Mouse (Mus musculus) myocyte (in vitro differentiated cells): ENCODE results near the gene Lin37.

Source experiments
- CEBPB ChIP-seq: IDR thresholded peaks from 2 replicates; pipeline ENCODE4 v1.6.1; 2011; ENCODE audit warnings: mild to moderate bottlenecking, moderate library complexity; ENCODE audit not compliant: poor library complexity, insufficient read depth, severe bottlenecking
- E2F4 ChIP-seq: IDR thresholded peaks from one replicate; pipeline ENCODE4 v1.6.1; 2011; ENCODE audit warnings: mild to moderate bottlenecking, control low read depth, moderate library complexity; ENCODE audit not compliant: insufficient read depth
- MYOD1 ChIP-seq, 3 experiments: IDR thresholded peaks; one replicate each; pipeline ENCODE4 v1.6.1; 2011; ENCODE audit warnings: control low read depth in 2 of 3, low read depth in 2 of 3, mild to moderate bottlenecking in 2 of 3, moderate library complexity in 1 of 3; ENCODE audit not compliant: insufficient read length in 2 of 3, control insufficient read depth in 1 of 3
- POLR2A ChIP-seq: IDR thresholded peaks from one replicate; pipeline ENCODE4 v1.6.1; 2011; ENCODE audit warnings: low read depth, mild to moderate bottlenecking, control low read depth, moderate library complexity; ENCODE audit not compliant: insufficient read length
- POLR2AphosphoS2 ChIP-seq: IDR thresholded peaks from one replicate; pipeline ENCODE4 v1.6.1; 2011; ENCODE audit warnings: low read depth, control low read depth; ENCODE audit not compliant: insufficient read length
- REST ChIP-seq: IDR thresholded peaks from one replicate; pipeline ENCODE4 v1.6.1; 2011; ENCODE audit warnings: mild to moderate bottlenecking, control low read depth, moderate library complexity; ENCODE audit not compliant: insufficient read depth, insufficient read length
- SRF ChIP-seq: IDR thresholded peaks from one replicate; pipeline ENCODE4 v1.6.1; 2011; ENCODE audit warnings: low read depth; ENCODE audit not compliant: control insufficient read depth, insufficient read length
- TCF12 ChIP-seq: IDR thresholded peaks from one replicate; pipeline ENCODE4 v1.6.1; 2011; ENCODE audit warnings: mild to moderate bottlenecking, control low read depth; ENCODE audit not compliant: poor library complexity, insufficient read depth, severe bottlenecking
- USF1 ChIP-seq: IDR thresholded peaks from one replicate; pipeline ENCODE4 v1.6.1; 2011; ENCODE audit warnings: low read depth, mild to moderate bottlenecking, control low read depth, moderate library complexity

GRCm38 (mm10) chr7:30563906-30564280, 4.3 kb upstream of the Lin37 start:
- TF ChIP-seq POLR2A = no peak
- no peak for TF ChIP-seq E2F4
- no peak for TF ChIP-seq MYOD1 (IDR thresholded peaks at IDR 0.05; ENCODE audit: control insufficient read depth in 1 of 3, insufficient read length in 2 of 3, low read depth in 2 of 3)
- TF ChIP-seq CEBPB = no peak
- no peak for TF ChIP-seq POLR2AphosphoS2
- no peak for TF ChIP-seq SRF
- no peak for TF ChIP-seq USF1
- TF ChIP-seq TCF12 = no peak
- TF ChIP-seq REST = no peak
